Mouse (Mus musculus) midbrain, embryonic 10.5 days (tissue): Measurements from ENCODE around the gene Neurl4. TPM values are rescaled to one million over a fixed set of nuclear protein-coding genes. Genes with fewer than 3 reads are reported as not detected.

ENCODE experiments used
- DNase-seq: peaks from one replicate; pipeline ENCODE4 v3.0.0-alpha.2; 2017; ENCODE audit warnings: low spot score
- H3K27ac ChIP-seq: fragments of 300-500 bp; sonication (generic); replicated peaks from 2 replicates; pipeline ENCODE4 v1.5.1; 2016; ENCODE audit warnings: mild to moderate bottlenecking
- H3K27me3 ChIP-seq: fragments of 300-500 bp; sonication (generic); 2 replicates; pipeline ENCODE4 v1.6.1; 2016; ENCODE audit warnings: low read depth, mild to moderate bottlenecking; ENCODE audit not compliant: poor library complexity, severe bottlenecking
- H3K36me3 ChIP-seq: fragments of 300-500 bp; sonication (generic); 2 replicates; pipeline ENCODE4 v1.6.1; 2016; ENCODE audit warnings: mild to moderate bottlenecking, moderate library complexity
- H3K4me1 ChIP-seq: fragments of 300-500 bp; sonication (generic); 2 replicates; pipeline ENCODE4 v1.6.1; 2016
- H3K4me3 ChIP-seq: fragments of 300-500 bp; sonication (generic); 2 replicates; pipeline ENCODE4 v1.5.1; 2016; ENCODE audit warnings: mild to moderate bottlenecking, moderate library complexity
- H3K9me3 ChIP-seq: fragments of 300-500 bp; sonication (generic); replicated peaks from 2 replicates; pipeline ENCODE4 v1.6.1; 2016; ENCODE audit warnings: mild to moderate bottlenecking
- WGBS: fragments of 180-500 bp; shearing (Covaris S2); methylation state at CpG from one replicate; pipeline ENCODE4 v1.1.7; 2016; 5-methylcytosine and 5-hydroxymethylcytosine counted together
- polyA plus RNA-seq: library from polyadenylated mRNA; unstranded; fragments of >200 nt; fragmentation: Nextera tagmentation; extraction: Ambion mirVana; gene quantifications from 2 replicates; pipeline ENCODE4 v1.2.1, GENCODE M21; 2016

Gene Neurl4
- polyA plus RNA-seq, 1 experiment from 2014 or later, result 14.3 TPM

DNA sequence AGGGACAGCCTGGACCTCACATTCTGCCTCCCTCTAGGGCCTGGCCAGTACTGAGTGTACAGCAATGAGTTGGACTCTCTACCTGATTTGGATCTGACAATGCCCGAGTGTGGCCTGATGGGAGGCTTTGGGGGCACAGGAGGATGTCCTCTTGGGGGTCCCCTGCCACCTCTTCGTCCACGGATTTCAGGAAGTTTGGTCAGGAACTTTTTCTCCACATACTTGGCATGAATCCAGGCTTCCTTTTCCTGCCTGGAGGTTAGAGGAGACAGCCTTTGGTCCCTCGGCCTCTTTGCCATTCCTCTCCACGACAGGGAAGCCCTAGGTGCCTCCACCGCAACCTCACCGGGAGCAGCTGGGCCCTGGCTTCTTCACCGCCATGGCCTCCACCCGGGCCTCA is 16.6 kb upstream of the Neurl4 start:
- Histone ChIP-seq H3K27ac (0 out of 2 replicates have a peak overlapping the region, but pooled peaks have one; percentile 17), H3K4me3 (no peak overlapping the region), H3K9me3 (no peaks in the 10 kb centered on the region), H3K27me3 (peaks cover 16% of the 10 kb centered on the region), H3K36me3 (no peaks in the 10 kb centered on the region), H3K4me1 (peaks cover 31% of the 10 kb centered on the region)
- 80% methylated on average over 9 of the region's 9 CpGs for WGBS
- no peak for DNase-seq

DNA sequence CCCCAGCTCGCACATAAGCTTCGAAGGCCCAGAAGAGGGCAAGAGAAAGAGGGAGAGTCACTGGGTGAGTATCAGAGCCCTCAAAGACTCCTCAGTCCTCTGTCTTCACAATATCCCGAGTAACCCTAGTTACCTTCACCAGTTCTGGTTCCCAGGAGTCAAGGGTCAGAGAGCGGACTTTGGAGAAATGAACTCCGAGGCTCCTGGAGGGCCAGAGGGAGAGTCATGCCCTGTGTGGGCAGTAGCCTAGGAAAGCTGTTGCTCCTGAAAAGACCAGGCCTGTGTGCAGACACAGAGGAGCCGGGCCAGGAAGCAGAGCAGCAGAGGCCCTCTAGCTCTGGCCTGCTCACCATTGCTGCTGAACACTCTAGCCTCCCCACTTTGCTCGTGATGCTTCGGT is 16.2 kb upstream of the Neurl4 start:
- no peak for DNase-seq
- H3K27me3 ChIP-seq, result peaks cover 12% of the 10 kb centered on the region
- no peaks in the 10 kb centered on the region for H3K9me3 ChIP-seq
- no peaks in the 10 kb centered on the region for H3K36me3 ChIP-seq
- H3K4me1 ChIP-seq, result peaks cover 27% of the 10 kb centered on the region
- WGBS, result 88% methylated on average over 8 of the region's 8 CpGs
- no peak overlapping the region for H3K4me3 ChIP-seq
- H3K27ac ChIP-seq, result 0 out of 2 replicates have a peak overlapping the region, but pooled peaks have one; percentile 17

DNA sequence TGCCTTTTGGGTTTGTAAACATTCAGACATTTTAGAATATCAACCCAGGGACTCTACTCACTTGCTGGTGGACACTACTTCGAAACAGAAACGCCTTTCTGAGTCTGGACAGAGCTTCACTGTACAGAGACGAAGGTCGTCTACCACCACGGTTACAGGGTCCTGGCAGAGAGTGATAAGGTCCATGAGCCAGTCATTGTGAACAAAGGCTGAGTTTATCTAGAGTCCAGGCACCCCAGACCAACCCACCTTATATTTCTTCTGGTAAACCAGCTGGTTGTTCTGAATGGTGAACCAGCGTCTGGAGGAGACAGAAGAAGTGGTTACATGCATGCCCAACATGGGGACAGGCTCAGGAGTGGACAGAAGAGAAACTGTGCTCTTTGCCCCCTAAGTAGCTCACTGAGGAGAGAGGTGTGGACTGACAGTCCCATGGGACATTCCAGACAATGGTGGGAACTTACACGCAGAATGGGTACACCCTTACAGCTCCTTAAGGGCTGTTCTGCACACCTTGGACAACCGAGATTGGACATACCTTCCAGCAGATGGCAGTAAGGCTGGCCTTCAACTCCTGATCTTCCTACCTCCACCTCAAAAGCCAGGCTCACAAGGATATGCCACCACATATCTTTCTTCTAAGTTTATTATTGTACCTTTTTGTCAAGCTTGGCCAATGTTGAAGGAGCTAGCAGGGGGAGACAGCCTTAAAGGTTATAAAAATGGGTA is 13.8 kb upstream of the Neurl4 start:
- no peak overlapping the region for H3K4me3 ChIP-seq
- peaks cover 3% of the 10 kb centered on the region for H3K4me1 ChIP-seq
- H3K27me3 ChIP-seq, result peaks cover 5% of the 10 kb centered on the region
- H3K36me3 ChIP-seq, result no peaks in the 10 kb centered on the region
- 76% methylated on average over 8 of the region's 8 CpGs for WGBS
- DNase-seq, result no peak
- H3K27ac ChIP-seq, result no peak overlapping the region
- no peaks in the 10 kb centered on the region for H3K9me3 ChIP-seq

DNA sequence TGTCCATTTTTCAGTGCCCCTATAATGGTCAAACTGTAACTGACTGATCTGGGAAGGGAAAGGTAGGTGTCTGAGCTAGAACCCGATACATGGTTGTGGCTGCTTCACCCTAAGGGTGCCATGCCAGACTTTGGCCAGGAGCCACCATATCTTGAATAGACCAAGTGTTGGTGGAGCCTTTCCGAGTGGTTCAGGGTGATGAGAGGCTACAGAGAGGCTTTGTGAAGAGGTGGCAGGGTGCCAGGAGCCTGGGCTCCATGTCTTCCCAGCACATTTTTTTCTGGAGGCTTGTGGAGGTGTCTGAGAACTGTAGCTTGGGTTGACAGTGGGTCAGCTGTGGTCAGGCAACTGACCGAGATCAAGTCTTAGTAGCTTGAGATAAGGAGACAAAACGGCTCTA is 9.4 kb upstream of the Neurl4 start:
- Histone ChIP-seq H3K36me3 (no peaks in the 10 kb centered on the region), H3K27ac (no peak overlapping the region), H3K9me3 (no peaks in the 10 kb centered on the region), H3K4me1 (no peaks in the 10 kb centered on the region), H3K27me3 (no peaks in the 10 kb centered on the region), H3K4me3 (no peak overlapping the region)
- 86% methylated on average over 4 of the region's 4 CpGs for WGBS
- no peak for DNase-seq

DNA sequence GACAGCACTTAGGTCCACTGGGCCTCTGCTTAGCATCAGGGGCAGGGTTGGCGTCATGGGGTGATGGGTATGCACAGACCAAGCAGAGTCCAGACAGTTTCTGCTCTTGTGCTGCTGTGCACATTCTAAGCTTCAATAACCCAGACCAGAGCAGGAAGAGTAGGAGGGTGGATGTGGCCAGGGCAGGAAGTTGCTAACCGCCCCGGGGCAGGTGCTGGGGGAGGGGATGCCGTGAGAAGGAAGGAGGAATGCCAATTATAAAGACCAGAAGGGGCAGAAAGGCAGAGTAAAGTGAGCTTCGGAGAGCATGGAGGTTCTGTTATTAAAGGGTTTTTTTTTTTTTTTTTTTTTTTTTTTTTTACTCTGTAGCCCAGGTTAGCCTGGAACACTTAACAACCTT is 6.2 kb upstream of the Neurl4 start:
- Histone ChIP-seq H3K27me3 (no peaks in the 10 kb centered on the region), H3K4me1 (peaks cover 23% of the 10 kb centered on the region), H3K36me3 (peaks cover 5% of the 10 kb centered on the region; the same call in 1 of the 2 replicates), H3K9me3 (no peaks in the 10 kb centered on the region), H3K27ac (no peak overlapping the region), H3K4me3 (no peak overlapping the region)
- 89% methylated on average over 5 of the region's 5 CpGs for WGBS
- no peak for DNase-seq

DNA sequence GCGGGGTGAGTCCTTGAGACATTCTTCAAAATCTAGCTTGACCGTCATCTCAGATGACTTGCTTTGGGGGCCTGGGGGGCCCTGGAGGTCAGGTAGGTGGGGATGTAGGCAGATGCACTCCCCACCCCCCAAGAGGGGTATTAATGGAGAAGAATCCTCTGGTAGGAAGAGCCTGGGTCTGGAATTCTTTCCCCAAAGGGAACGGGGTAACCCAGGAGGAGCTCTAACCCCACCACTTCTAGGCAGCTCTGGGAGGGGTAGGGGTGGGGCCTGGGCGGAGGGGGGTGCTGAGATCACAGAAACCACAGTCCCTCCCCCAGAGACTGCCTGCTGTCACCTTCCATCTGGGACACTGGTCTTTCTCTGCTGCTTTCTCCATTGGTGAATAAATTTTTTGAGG is 5.6 kb upstream of the Neurl4 start, which contains the start of gene Acap1:
TSS of gene Acap1 (minus strand) at position 249 of the 400 bp plus-strand sequence.
- H3K27ac ChIP-seq, result no peak within 1 kb of the TSS
- 69% methylated on average over 4 of the region's 4 CpGs for WGBS

GRCm38 (mm10) chr11:69899870-69900269 is 1.0 kb upstream of the Neurl4 start:
- Histone ChIP-seq H3K4me3 (peak overlapping the region; percentile 91), H3K9me3 (no peaks in the 10 kb centered on the region), H3K4me1 (peaks cover 51% of the 10 kb centered on the region), H3K27me3 (no peaks in the 10 kb centered on the region), H3K27ac (peak overlapping the region; percentile 100), H3K36me3 (peaks cover 25% of the 10 kb centered on the region)
- no peak for DNase-seq
- 29% methylated on average over 4 of the region's 4 CpGs for WGBS

More for the DNA sequence above, 5.6 kb upstream of the Neurl4 start, which contains the start of gene Acap1:
- Histone ChIP-seq H3K4me1 (peaks cover 29% of the 10 kb centered on the region), H3K27me3 (no peaks in the 10 kb centered on the region), H3K9me3 (no peaks in the 10 kb centered on the region), H3K4me3 (no peak within 1 kb of the TSS), H3K36me3 (peaks cover 5% of the 10 kb centered on the region; the same call in 1 of the 2 replicates)
- no peak for DNase-seq

DNA sequence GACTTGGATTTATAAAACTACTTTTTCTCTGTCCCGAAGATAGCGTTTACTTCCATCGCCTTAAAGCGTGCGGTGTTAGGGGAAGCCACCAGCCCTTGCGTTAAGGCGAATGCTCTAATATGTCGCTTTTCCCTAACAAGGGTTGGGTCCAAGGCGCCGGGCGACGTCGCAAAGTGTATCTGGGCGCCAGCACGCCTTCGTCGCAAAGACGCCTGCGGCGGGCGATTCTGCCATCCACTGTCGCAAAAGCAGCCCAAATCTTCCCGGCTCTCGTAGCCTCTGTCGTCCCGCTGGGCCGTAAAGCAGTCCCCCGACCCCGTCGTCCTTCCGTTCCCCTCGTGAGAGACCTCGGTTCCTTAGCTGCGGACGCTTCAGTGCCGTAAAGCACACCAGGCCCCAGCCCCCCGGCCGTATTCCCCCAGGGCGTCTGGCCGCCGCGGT is 554 bp downstream of the Neurl4 start:
- under 1% methylated on average over 42 of the region's 42 CpGs for WGBS
- H3K36me3 ChIP-seq, result peaks cover 41% of the 10 kb centered on the region
- H3K4me3 ChIP-seq, result peak overlapping the region; percentile 91

GRCm38 (mm10) chr11:69901993-69902392 is 1.1 kb downstream of the Neurl4 start:
- no peak for DNase-seq
- Histone ChIP-seq H3K27ac (peak overlapping the region; percentile 100), H3K4me3 (peak overlapping the region; percentile 91), H3K36me3 (peaks cover 46% of the 10 kb centered on the region), H3K4me1 (peaks cover 51% of the 10 kb centered on the region), H3K27me3 (no peaks in the 10 kb centered on the region), H3K9me3 (no peaks in the 10 kb centered on the region)
- under 1% methylated on average over 39 of the region's 39 CpGs for WGBS

More for the DNA sequence above, 554 bp downstream of the Neurl4 start:
- peak; percentile 97 for DNase-seq
- no peaks in the 10 kb centered on the region for H3K9me3 ChIP-seq
- no peaks in the 10 kb centered on the region for H3K27me3 ChIP-seq
- H3K4me1 ChIP-seq, result peaks cover 51% of the 10 kb centered on the region
- H3K27ac ChIP-seq, result peak overlapping the region; percentile 100

DNA sequence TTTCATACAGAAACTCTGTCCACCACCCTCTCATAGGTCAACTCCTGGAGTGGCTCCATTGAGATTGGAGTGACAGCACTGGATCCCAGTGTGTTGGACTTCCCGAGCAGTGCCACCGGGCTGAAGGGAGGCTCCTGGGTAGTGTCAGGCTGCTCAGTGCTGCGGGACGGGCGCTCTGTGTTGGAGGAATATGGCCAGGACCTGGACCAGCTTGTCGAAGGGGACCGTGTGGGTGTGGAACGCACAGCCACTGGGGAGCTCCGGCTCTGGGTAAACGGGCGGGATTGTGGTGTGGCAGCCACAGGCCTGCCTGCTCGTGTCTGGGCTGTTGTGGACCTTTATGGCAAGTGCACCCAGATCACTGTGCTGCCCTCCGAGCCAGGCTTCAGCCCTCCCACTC is 2.1 kb downstream of the Neurl4 start:
- no peak for DNase-seq
- no peaks in the 10 kb centered on the region for H3K27me3 ChIP-seq
- 91% methylated on average over 13 of the region's 13 CpGs for WGBS
- peaks cover 51% of the 10 kb centered on the region for H3K36me3 ChIP-seq
- no peaks in the 10 kb centered on the region for H3K9me3 ChIP-seq
- peak overlapping the region; percentile 91 for H3K4me3 ChIP-seq
- peaks cover 45% of the 10 kb centered on the region for H3K4me1 ChIP-seq
- no peak overlapping the region for H3K27ac ChIP-seq

GRCm38 (mm10) chr11:69904311-69904710 is 3.4 kb downstream of the Neurl4 start:
- H3K27me3 ChIP-seq, result no peaks in the 10 kb centered on the region
- DNase-seq, result no peak
- peaks cover 65% of the 10 kb centered on the region for H3K36me3 ChIP-seq
- H3K9me3 ChIP-seq, result no peaks in the 10 kb centered on the region
- H3K27ac ChIP-seq, result no peak overlapping the region
- H3K4me3 ChIP-seq, result peak overlapping the region; percentile 8; the same call in 1 of the 2 replicates
- 97% methylated on average over 9 of the region's 9 CpGs for WGBS
- peaks cover 32% of the 10 kb centered on the region for H3K4me1 ChIP-seq

DNA sequence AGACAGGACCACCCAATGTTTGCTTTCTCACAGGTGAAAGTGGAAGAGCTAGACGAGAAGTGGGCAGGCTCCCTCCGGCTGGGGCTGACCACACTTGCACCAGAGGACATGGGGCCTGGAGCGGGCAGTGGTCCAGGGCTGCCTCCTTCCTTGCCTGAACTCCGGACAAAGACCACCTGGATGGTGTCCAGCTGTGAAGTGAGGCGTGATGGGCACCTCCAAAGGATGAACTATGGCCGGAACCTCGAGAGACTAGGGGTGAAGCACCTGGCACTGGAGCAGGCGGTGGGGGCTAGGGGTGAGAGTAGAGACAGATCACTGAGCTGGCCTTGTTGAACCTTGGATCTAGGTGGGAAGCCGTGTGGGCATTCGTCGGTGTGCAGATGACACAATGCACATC is 7.8 kb downstream of the Neurl4 start:
- Histone ChIP-seq H3K4me1 (peaks cover 10% of the 10 kb centered on the region), H3K9me3 (no peaks in the 10 kb centered on the region), H3K36me3 (peaks cover 100% of the 10 kb centered on the region), H3K27ac (no peak overlapping the region), H3K4me3 (no peak overlapping the region), H3K27me3 (no peaks in the 10 kb centered on the region)
- 94% methylated on average over 11 of the region's 11 CpGs for WGBS
- DNase-seq, result no peak

DNA sequence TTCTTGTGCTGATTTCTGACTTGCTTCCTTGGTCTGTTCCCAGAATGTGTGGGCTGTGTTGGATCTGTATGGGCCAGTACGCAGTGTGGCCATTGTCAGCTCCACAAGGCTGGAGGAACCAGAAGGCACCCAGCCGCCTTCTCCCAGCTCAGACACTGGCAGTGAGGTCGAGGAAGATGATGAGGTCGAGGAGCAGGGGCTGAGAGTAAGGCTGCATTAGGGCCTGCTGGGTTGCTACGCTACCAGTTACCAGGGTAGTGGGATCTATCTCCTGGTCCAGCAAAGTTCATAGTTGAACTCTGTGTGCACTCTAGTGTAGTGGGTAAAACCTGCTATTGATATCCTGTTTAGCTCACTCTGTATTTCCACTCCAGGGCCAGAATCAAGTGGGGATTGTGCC is 8.3 kb downstream of the Neurl4 start:
- H3K36me3 ChIP-seq, result peaks cover 94% of the 10 kb centered on the region
- WGBS, result 92% methylated on average over 5 of the region's 5 CpGs
- no peak overlapping the region for H3K4me3 ChIP-seq
- H3K9me3 ChIP-seq, result no peaks in the 10 kb centered on the region
- H3K27ac ChIP-seq, result no peak overlapping the region
- no peaks in the 10 kb centered on the region for H3K27me3 ChIP-seq
- peaks cover 11% of the 10 kb centered on the region for H3K4me1 ChIP-seq
- DNase-seq, result no peak
